In the genomic region with DNA sequence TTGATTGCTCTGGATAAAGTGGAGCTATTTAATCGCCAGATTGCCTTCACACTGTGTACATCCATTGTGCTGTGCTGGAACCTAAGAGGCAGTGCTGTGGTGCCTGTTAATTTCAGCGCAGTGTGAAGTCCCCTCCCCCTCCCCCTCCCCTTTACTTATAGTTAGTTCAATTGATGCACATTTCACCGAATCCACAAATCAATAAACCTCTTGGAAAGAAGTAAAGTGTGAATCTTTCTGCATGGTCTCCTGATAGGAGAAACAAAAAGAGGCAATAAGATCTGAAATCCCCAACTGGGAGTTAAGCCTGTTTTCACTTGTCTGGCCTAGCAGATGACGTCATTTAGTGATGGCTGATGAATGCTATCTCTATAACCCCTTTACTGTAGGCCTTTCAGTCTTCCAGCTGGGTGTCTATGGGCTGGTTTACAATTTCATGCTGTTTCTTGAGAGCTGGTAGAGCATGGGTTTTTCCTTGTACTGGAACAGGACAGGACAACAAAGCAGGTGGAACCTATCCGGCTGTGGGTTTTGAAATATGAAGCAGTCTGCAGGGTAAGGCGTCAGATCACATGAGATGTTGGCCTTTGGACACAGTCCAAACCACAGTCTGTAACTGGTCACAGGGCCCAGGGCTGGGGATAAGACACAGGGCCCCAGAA, we compare ENCODE assay signal across 12 mouse cellular contexts.
DNase-seq lines count a peak whose midpoint lies in the region; ATAC-seq and TF ChIP-seq lines count a peak whose summit lies in the region.
"Had no signal": no experiment of that assay in that cellular context is flagged by ENCODE, and none has a peak within 500 bp of the region (broad histone marks: within the 10 kb centered on the region; RNA-seq: fewer than 3 reads in every experiment).

No protein-coding gene starts in this region.

- peak; percentile 78; the same call in 1 of the 2 replicates for ATAC-seq in embryonic facial prominence, embryonic 11.5 days (replicated peaks; ENCODE audit: insufficient number of reproducible peaks, low FRiP score, low TSS enrichment, low read depth)
- no peak; the same call in 1 of the 2 replicates for ATAC-seq in lung, embryonic 14.5 days (ENCODE audit: insufficient read depth)

- no peak overlapping the region for H3K4me3 ChIP-seq in embryonic facial prominence, embryonic 11.5 days (ENCODE audit: low read depth, low read length)
- no peak overlapping the region for H3K4me3 ChIP-seq in embryonic facial prominence, embryonic 10.5 days
- no peak overlapping the region for H3K4me3 ChIP-seq in lung, embryonic 14.5 days (ENCODE audit: low read depth, low read length)
- H3K4me3 ChIP-seq: heart, embryonic 10.5 days; liver, embryonic 15.5 days had no signal

- H3K9me3 ChIP-seq in embryonic facial prominence, embryonic 11.5 days (replicated peaks; ENCODE audit: control insufficient read depth, low read length): no peaks in the 10 kb centered on the region
- no peaks in the 10 kb centered on the region for H3K9me3 ChIP-seq in embryonic facial prominence, embryonic 10.5 days
- no peaks in the 10 kb centered on the region for H3K9me3 ChIP-seq in lung, embryonic 14.5 days (ENCODE audit: low read depth, low read length)
- H3K9me3 ChIP-seq: heart, embryonic 10.5 days; liver, embryonic 15.5 days had no signal

- WGBS in embryonic facial prominence, embryonic 11.5 days: 53% methylated on average over 6 of the region's 6 CpGs
- WGBS in embryonic facial prominence, embryonic 10.5 days: 46% methylated on average over 6 of the region's 6 CpGs
- 50% methylated on average over 6 of the region's 6 CpGs for WGBS in lung, embryonic 14.5 days

- H3K4me1 ChIP-seq in embryonic facial prominence, embryonic 11.5 days (ENCODE audit: control insufficient read depth, insufficient read depth, low read length): no peaks in the 10 kb centered on the region
- 0 out of 2 replicates have a peak, but pooled peaks cover 3% of the 10 kb centered on the region for H3K4me1 ChIP-seq in embryonic facial prominence, embryonic 10.5 days
- no peaks in the 10 kb centered on the region for H3K4me1 ChIP-seq in lung, embryonic 14.5 days (ENCODE audit: insufficient read depth)
- H3K4me1 ChIP-seq: heart, embryonic 10.5 days; liver, embryonic 15.5 days had no signal

- peak; percentile 13 for DNase-seq in embryonic facial prominence, embryonic 11.5 days (ENCODE audit: low spot score)
- DNase-seq in embryonic facial prominence, embryonic 10.5 days (ENCODE audit: low spot score): no peak
- DNase-seq in lung, embryonic 14.5 days: peak; percentile 3
- no peak for DNase-seq in lung, postnatal 4 days
- peak; percentile 44 for DNase-seq in mesoderm, embryonic 11.5 days (ENCODE audit: low read depth, low spot score)
- DNase-seq in telencephalon, adult 2 months (ENCODE audit: low read depth, low spot score): peak; percentile 34
- DNase-seq in urinary bladder, postnatal 25 days (ENCODE audit: low spot score): no peak
- no peak for DNase-seq in right cerebral cortex, adult 2 months (ENCODE audit: low spot score in 2 of 2)
- DNase-seq: kidney, postnatal 4 days; spleen, adult 18-20 months had no signal

- TF ChIP-seq CTCF in lung, embryonic 14.5 days (IDR thresholded peaks at IDR 0.05; ENCODE audit: low read depth): no peak

- no peaks in the 10 kb centered on the region for H3K27me3 ChIP-seq in embryonic facial prominence, embryonic 11.5 days (ENCODE audit: control insufficient read depth, insufficient read depth, low read length)
- no peaks in the 10 kb centered on the region for H3K27me3 ChIP-seq in embryonic facial prominence, embryonic 10.5 days (replicated peaks; ENCODE audit: low read depth, poor library complexity, severe bottlenecking)
- H3K27me3 ChIP-seq in lung, embryonic 14.5 days (ENCODE audit: insufficient read depth, low read length): no peaks in the 10 kb centered on the region
- H3K27me3 ChIP-seq: liver, embryonic 15.5 days had no signal

- H3K9ac ChIP-seq in embryonic facial prominence, embryonic 11.5 days (replicated peaks; ENCODE audit: low read length): no peak overlapping the region
- no peak overlapping the region for H3K9ac ChIP-seq in lung, embryonic 14.5 days
- H3K9ac ChIP-seq: liver, embryonic 15.5 days had no signal

- no peak overlapping the region for H3K27ac ChIP-seq in embryonic facial prominence, embryonic 11.5 days (replicated peaks; ENCODE audit: low read depth, low read length)
- no peak overlapping the region for H3K27ac ChIP-seq in embryonic facial prominence, embryonic 10.5 days (replicated peaks)
- no peak overlapping the region for H3K27ac ChIP-seq in lung, embryonic 14.5 days (ENCODE audit: low read depth)
- H3K27ac ChIP-seq: heart, embryonic 10.5 days; liver, embryonic 15.5 days had no signal

- H3K36me3 ChIP-seq in embryonic facial prominence, embryonic 11.5 days (replicated peaks; ENCODE audit: control insufficient read depth, insufficient read depth, low read depth, low read length): no peaks in the 10 kb centered on the region
- no peaks in the 10 kb centered on the region for H3K36me3 ChIP-seq in embryonic facial prominence, embryonic 10.5 days (replicated peaks)
- H3K36me3 ChIP-seq in lung, embryonic 14.5 days (ENCODE audit: insufficient read depth): no peaks in the 10 kb centered on the region
- H3K36me3 ChIP-seq: heart, embryonic 10.5 days; liver, embryonic 15.5 days had no signal

- H3K4me2 ChIP-seq in embryonic facial prominence, embryonic 11.5 days (ENCODE audit: low read depth, low read length): no peak overlapping the region
- no peak overlapping the region for H3K4me2 ChIP-seq in lung, embryonic 14.5 days
- H3K4me2 ChIP-seq: liver, embryonic 15.5 days had no signal

Comparison
In these comparisons a context has a peak if more than half of its experiments do, and no peak if none do; other contexts are left out.
1. DNase-seq: peak in embryonic facial prominence, embryonic 11.5 days (single experiment), lung, embryonic 14.5 days (single experiment), mesoderm, embryonic 11.5 days (single experiment) and telencephalon, adult 2 months (single experiment); none in embryonic facial prominence, embryonic 10.5 days (single experiment), lung, postnatal 4 days (0 of 2), urinary bladder, postnatal 25 days (single experiment) and right cerebral cortex, adult 2 months (0 of 2).